Mouse (Mus musculus): ENCODE measurements around the gene Olfr1442.
"Not testable (repeated sequence)": the region's sequence is repeated elsewhere in the genome, so short reads cannot be mapped to it uniquely, and the experiment has no call there.

Gene Olfr1442

DNA sequence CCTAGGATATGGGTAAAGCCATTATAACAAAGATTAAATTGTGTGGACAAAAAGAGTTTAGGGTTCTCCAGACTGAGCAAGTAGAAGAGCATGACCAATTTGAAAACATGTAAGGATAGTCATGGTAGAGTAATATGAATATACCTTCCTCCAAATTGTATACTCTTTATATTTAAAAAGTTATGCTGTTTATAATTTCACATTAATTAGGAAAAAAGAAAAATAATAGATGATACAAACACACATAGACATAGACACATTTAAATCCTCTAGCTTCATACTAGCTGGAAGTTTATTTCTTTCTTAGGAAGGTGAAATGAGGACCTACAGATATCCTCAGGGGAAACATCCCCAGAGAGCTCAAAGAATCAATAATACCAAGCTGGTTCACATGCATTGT lies at the start of gene Olfr1442:
Gene Olfr1442, plus strand, starts transcription at position 301 of the 400 bp plus-strand sequence.
- DNase-seq (ENCODE audit: low read depth, low spot score), result no peak

DNA sequence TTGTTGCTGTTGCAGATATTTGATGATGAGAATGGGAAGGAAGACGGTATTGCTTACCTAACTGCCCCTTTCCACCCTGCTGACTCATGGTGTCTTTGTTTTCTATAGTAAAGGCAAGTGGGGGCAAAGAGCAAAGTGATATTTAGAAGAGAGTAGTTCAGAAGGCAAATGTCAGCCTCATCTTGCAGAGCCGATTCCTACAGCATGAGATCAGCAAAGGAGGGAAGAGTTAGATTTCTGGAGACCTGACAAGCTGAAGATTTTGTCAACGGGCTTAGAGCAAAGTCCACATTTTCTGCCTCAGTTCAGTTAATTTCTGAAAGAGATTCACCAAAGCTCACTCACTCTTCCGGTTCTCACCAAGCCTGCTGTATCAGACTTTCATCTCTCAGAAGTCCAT lies 37.1 kb upstream of the Olfr1442 start, which contains the start of gene Glyat:
Gene Glyat, plus strand, starts transcription at position 133 of the 400 bp plus-strand sequence.
- no peak for DNase-seq (ENCODE audit: low read depth, low spot score)

DNA sequence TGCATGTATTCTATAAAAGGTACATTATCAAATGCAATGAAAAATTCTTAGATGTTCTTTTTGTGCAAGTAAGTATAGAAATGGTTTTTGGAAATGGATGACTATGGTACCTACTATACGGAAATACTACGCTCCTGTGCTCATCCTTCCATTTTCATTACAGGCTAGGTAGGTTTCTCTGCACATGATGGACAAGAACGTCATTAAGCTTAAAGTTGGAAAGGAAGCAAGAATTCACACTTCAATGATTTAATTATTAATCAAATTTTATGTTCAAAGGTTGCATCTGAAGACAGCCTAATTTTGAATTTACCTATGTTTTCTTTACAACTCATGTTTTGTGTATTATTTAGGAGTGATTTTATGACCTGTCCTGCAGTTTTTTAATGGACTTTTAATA lies 36.0 kb upstream of the Olfr1442 start:
- DNase-seq (ENCODE audit: low read depth, low spot score), result no peak

- DNase-seq (ENCODE audit: low read depth, low spot score), result no peak
These were observed 35.3 kb upstream of the Olfr1442 start for GRCm38 (mm10) chr19:12634963-12635362.

- no peak for DNase-seq (ENCODE audit: low read depth, low spot score)
These were observed 33.4 kb upstream of the Olfr1442 start for GRCm38 (mm10) chr19:12636863-12637262.

GRCm38 (mm10) chr19:12638049-12638448 lies 32.2 kb upstream of the Olfr1442 start:
- no peak for DNase-seq (ENCODE audit: low read depth, low spot score)

DNA sequence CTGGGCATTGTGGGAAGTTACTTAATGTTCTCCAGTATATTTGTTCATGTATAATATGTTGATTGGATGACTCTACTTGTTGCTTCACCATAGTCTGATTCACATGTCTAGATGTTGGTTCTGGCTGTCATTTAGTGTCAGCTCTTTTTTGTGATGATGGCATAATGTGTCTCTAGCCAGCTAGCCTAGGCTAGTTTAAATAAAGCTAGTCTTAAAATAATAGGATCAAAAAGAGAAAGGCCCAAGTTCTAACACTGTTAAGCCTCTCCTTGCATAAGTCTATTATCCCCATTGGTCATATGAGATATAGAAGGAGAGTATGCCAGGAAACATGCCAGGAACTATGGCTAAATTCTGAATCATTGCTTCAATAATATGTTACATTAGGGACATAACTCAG lies 20.7 kb upstream of the Olfr1442 start:
- DNase-seq (ENCODE audit: low read depth, low spot score), result no peak

DNA sequence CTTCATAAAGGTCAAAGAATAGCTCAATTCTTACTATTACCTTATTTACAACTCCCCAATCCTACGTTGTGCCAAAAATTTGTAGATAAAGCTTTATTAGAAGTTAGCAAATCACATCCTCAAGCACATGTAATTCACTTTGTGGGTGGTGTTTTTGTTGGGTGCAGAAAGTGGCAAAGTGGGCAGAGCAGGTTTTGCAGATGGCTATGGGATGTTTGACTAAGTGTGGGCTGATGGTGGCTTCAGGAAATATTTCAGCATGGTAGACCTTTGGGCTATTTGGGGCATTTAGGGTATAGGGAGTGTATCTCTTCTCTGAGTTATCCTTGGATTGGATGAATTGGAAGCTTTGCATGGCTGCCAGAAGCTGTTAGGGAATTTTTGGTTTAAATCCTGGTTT lies 4.1 kb upstream of the Olfr1442 start:
- DNase-seq (ENCODE audit: low read depth, low spot score), result no peak

- DNase-seq (ENCODE audit: low read depth, low spot score), result not testable (repeated sequence)
These were observed 1.6 kb upstream of the Olfr1442 start for GRCm38 (mm10) chr19:12668601-12669000.

GRCm38 (mm10) chr19:12671051-12671450 lies 812 bp downstream of the Olfr1442 start:
- no peak for DNase-seq (ENCODE audit: low read depth, low spot score)

DNA sequence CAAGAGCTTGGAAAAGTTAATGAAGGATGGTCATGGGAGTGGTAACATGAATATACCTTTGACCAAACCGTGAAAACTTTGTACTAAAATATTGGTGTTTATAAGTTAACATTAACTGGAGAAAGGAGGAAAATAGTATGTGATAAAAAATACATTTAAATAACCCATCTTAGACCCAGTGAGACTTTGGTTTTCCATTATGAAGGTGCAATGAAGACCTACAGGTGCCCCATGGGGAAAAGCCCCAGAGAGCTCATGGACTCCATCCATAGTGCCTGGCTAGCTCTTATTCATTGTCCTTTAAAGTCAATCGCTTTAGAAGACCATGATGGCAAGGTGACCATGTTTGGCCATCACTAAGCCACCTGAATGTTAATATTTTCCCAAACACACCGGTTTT lies 7.6 kb downstream of the Olfr1442 start, which contains the start of gene Olfr1443:
Gene Olfr1443, plus strand, starts transcription at position 301 of the 400 bp plus-strand sequence.
- no peak for DNase-seq (ENCODE audit: low read depth, low spot score)

DNA sequence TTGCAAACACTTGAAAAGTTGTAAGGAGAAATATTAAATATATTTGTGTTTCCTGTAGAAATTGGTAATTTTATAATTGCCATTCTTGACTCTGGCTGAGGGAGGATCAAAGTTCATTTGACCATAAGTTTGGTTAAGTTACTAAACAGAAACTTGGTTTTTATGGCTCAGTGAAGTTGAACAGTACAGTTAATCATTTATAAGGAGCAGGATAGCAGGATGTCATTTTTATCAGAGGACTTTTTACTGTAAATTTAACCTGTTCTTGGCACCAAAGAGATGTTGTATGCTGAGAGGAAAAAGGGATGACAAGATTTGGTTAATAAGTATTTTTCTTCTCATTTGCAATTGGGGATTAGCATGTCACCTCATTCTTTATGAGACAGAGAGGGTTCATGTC lies 14.4 kb downstream of the Olfr1442 start:
- no peak for DNase-seq (ENCODE audit: low read depth, low spot score)

- DNase-seq (ENCODE audit: low read depth, low spot score), result no peak
These were observed 15.0 kb downstream of the Olfr1442 start for GRCm38 (mm10) chr19:12685231-12685630.

GRCm38 (mm10) chr19:12695590-12695989 lies 25.4 kb downstream of the Olfr1442 start, which contains the start of gene Keg1:
Keg1 (plus strand) TSS chr19:12695786.
- no peak for DNase-seq (ENCODE audit: low read depth, low spot score)

DNA sequence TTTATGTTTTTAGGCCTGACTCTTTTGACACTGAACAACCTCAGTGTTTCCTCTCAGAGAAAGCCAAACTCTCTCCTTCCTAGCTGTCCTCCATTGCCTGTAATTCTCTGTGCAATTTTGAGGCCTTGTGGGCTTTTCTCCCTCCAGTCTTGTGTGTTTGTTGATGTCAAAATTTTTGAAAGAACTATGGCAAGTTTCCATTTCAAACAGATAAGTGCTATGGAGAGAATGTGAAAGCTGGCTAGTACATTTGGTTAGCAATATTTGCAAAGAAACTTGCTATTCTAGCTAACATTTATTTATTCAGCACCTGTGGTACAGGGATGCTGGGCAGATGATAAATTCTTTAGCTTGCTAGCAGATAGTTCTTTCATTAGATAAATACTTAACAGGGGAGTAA lies 26.0 kb downstream of the Olfr1442 start:
- no peak for DNase-seq (ENCODE audit: low read depth, low spot score)

DNA sequence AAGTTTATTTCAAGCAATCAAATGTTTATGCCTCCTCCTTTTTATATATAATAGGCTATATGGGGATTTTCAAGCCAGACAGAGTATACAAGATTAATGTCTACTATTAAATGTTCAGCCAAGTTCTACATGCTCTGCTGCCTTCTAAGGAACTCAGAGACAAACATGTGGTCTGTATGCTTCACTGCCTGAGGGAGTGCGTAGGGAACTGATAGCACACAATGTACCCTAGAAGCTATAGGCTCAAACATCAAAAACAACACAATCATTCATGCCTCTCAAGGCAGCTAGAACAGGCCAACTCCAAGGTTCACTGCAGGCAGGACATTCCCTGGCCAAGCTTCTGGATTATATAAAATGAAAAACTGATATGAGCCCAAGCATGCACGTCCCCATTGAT lies 38.2 kb downstream of the Olfr1442 start:
- DNase-seq (ENCODE audit: low read depth, low spot score), result no peak

DNA sequence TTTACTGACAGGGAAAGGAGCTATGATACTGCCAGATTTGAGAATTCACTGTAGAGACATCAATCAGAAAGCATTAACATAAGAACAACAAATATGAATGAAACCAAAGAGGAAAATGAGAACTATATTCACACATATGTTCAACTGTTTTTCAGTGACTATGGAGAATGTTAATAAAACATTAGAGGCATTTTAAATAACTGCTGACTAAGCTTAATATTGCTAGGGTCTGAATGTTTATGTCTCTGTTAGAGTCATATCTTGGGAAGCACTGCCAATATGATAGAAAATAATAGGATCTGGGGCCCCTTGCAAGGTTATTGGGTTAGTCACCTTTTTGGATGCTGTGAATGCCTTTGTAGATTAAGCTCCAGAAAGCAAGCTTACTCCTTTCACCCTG lies 38.7 kb downstream of the Olfr1442 start:
- DNase-seq (ENCODE audit: low read depth, low spot score), result no peak

GRCm38 (mm10) chr19:12719189-12719588 lies 49.0 kb downstream of the Olfr1442 start:
- no peak for DNase-seq (ENCODE audit: low read depth, low spot score)

- DNase-seq (ENCODE audit: low read depth, low spot score), result no peak
These were observed 50.2 kb downstream of the Olfr1442 start for GRCm38 (mm10) chr19:12720463-12720862.

GRCm38 (mm10) chr19:12720919-12721318 lies 50.7 kb downstream of the Olfr1442 start:
- not testable (repeated sequence) for DNase-seq (ENCODE audit: low read depth, low spot score)

- DNase-seq (ENCODE audit: low read depth, low spot score), result not testable (repeated sequence)
These were observed 51.4 kb downstream of the Olfr1442 start for GRCm38 (mm10) chr19:12721596-12721995.

DNA sequence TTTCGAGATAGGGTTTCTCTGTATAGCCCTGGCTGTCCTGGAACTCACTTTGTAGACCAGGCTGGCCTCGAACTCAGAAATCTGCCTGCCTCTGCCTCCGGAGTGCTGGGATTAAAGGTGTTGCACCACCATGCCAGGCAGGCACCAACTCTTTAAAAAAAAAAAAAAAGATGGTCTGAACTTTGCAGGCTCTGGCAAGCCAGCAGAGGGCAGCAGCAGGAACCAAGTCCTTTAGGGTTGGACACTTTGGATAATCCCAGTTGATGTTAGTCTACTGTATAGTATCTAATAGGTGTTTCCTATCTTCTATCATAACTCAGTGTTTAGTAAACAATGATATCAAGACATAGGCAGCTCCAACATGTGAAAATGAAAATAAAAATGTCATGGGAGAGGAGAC lies 52.1 kb downstream of the Olfr1442 start:
- no peak for DNase-seq (ENCODE audit: low read depth, low spot score)

DNA sequence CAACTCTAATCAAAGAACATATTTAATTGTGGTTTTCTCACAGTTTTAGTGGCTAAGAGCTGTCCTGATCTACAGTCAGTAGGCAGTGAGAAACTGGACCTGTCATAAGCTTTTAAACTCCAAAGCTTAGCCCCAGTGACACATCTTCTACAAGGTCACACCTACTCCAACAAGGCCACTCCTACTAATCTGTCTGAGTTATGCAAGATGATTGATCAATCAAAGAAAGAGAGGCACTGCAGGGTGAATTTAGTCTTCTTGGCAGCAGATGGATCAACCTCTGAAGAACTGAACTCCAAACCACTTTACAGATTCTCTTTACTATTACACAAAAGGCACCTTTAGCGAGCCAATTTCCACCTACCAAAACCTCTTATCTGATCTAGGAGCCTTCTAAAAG lies 55.6 kb downstream of the Olfr1442 start:
- DNase-seq (ENCODE audit: low read depth, low spot score), result no peak

All from c-Kit-negative CD71-positive TER-119-positive erythroid progenitor cells, embryonic 14.5 days (primary cell).